Mouse (Mus musculus) forelimb bud, embryonic 11.5 days (tissue): ENCODE measurements around the gene Tcf7.
"Not testable (repeated sequence)": the region's sequence is repeated elsewhere in the genome, so short reads cannot be mapped to it uniquely, and the experiment has no call there.

Source experiments
- DNase-seq: peaks from one replicate; pipeline ENCODE4 v3.0.0-alpha.2; 2012; ENCODE audit warnings: low read depth, low spot score

Tcf7 gene

DNA sequence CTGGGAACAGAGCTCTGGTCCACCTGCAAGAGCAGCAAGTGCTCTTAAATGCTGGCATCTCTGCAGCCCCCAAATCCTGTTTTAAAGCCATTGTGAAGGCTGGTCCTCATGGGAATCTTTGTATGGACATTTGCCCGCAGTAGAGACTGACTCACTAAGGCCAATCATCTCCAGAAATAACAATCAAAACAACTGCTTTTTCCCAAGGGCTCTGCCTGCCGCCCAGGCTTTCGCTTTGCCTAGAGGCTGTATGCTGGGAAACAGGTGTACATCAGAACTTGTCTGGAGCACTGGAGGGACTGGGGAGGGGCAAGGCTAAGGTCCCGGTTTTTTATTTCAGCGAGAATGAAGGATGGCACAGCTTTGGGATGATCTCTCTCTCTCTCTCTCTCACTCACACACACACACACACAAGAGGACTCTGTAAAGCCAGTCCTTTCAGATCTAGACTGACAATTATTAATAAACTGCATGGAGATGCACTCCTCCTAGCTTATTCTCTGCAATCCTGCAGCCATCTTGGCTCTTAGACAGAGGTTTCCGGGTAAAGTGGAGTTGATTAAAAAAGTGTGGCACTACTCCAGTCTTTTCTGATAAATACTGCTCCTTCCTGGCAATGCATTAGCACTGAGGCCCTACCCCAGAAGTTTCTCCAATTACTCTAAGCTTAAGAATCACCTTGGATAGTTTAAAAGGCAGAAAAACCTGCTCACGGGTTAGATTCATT, 53.9 kb downstream of the Tcf7 start:
- no peak for DNase-seq

DNA sequence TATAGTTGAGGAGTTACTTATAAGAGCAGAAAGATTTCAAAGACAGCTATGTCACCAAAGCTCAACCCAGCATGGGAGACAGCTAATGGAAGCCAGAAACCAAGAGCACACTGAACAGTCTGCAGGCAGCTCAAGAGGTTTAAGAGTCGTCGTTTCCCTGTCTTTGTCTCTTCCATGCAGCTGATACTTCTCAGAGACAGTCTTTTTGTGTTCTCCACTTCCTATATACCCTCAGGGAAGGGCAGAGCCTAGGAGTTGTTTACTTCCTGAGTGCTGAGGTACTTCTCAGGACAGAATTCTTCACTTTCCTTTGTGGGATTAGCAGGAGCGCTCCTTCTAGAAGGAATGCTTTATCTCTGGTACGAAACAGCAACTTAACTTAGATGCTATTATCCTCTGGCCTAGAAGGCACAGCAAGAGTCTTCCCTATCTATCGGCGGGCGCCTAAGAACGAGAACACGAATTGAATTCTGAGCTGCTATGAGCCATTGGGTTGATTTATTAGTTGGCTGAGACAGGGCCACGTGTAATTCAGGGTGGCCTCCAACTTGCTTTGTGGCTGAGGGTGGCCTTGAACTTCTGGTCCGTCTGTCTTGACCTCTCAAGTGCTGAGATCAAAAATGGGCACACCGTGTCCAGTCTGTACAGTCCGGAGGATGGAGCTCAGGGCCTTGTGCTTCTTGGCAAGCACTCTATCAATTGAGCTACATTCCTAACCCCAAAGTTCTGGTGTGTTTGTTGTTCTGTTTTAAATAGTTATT, 55.2 kb downstream of the Tcf7 start:
- DNase-seq, result no peak

DNA sequence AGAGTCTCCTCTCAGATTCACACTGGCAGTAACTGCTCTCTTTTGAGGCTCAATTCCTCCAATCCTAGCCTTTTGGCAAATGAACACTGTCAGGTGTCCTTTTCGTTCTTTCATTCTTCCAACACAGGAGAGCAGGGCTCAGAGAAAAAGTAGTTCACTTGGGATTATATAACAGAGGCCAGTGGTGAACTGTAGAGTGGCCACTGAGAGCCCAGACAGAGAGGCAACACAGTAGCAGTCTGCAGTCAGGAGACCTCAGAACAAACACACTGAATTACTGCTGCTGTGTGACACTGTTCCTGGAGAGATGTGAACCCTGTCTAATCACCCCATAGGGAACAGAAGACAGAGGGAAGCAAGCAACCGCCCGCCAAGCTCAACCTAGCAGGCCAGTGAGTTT, 55.8 kb downstream of the Tcf7 start:
- DNase-seq, result no peak

DNA sequence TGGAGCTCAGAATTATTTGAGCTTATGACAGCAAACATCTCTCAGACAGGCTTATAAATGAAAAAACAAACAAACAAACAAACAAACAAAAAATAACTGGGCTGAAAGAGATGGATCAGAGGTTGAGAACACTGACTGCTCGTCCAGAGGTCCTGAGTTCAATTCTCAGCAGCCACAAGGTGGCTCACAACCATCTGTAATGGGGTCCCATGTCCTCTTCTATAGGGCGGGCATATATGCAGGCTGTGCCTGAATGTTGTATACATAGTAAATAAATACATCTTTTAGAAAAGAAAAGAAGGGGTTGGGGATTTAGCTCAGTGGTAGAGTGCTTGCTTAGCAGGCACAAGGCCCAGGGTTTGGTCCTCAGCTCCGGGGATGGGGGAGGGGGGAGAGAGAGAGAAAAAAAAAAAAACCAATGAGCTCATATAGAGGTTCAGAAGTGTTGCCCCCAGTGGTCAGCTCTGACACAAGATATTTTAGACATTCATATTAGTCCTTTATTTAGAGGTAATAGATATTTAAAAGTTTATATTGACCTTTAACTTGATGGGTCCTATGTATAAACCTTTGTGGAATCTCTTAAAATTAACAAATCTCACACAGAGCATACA, 56.7 kb downstream of the Tcf7 start:
- DNase-seq, result no peak

DNA sequence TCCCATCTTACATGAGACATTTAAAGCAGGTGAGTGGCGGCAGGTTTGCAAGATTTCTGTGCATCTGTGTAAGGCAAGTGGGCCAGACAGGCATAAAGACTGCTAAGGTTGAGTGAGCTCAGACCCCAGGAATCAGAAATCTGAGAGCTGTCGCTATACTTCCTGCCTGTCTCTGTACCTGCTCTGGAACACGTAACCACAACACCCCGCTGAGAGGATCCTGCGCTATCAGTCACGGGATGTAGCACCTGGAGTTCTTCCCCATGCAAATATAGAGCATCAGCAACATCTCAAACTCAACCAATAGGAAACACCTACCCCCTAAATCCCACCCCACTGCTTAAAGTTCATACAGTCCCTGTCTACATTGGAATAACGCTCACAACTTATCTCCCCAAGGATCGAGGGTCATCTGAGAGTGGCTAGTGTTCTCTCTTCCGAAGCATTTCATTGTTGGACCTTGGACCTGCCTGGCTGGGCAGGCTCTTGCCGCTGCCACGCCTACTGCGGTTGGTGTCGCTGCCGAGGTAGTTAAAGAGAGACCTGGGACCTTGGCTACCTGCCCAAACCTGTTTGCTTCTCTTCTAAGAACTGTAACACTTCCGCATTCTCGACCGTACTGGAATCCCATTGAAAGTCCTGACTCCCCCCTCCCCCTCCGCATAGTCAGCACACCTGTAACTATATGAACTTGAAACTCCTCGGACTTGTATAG, 58.7 kb downstream of the Tcf7 start:
- peak; percentile 54 for DNase-seq

DNA sequence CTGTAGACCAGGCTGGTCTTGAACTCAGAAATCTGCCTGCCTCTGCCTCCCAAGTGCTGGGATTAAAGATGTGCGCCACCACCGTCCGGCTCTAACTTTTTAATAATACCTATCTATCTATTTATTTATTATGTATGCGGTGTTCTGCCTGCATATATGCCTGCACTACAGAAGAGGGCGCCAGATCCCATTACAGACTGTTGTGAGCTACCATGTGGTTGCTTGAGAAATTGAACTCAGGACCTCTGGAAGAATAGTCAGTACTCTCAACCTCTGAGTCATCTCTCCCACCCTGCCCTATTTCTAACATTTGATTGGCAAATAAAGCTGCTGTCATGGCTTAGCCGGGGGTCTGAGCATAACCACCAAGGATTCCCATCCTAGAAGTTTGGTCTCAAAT, 59.9 kb downstream of the Tcf7 start:
- no peak for DNase-seq

DNA sequence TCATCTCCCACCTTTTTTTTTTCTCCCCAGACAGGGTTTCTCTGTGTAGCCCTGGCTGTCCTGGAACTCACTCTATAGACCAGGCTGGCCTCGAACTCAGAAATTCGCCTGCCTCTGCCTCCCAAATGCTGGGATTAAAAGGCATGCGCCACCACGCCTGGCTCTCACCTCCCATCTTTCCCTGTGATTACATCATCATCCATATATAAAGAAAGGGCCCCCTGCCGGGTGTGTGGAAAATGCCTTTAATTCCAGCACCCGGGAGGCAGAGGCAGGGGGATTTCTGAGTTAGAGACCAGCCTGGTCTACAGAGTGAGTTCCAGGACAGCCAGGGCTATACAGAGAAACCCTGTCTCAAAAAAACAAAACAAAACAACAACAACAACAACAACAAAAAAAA, 60.9 kb downstream of the Tcf7 start:
- not testable (repeated sequence) for DNase-seq

DNA sequence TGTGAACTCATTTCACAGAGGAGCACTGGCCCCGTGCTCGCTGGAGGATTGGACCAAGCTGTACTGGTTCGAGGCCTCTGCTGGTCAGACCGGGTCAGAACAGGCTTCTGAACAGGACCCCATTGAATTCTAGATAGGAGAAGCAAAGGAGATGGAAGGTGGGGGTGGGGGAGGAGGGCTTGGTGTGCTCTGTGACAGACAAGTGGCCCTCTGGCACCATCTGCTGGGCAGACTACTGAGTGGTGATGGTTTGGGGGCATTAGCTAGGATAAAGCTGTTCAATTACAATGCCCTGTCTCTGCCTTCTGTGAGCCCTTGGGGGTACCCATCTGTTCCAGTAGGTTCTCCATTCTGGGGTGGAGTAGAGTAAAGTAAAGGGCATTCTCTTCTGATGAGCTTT, 62.5 kb downstream of the Tcf7 start:
- peak; percentile 66 for DNase-seq

DNA sequence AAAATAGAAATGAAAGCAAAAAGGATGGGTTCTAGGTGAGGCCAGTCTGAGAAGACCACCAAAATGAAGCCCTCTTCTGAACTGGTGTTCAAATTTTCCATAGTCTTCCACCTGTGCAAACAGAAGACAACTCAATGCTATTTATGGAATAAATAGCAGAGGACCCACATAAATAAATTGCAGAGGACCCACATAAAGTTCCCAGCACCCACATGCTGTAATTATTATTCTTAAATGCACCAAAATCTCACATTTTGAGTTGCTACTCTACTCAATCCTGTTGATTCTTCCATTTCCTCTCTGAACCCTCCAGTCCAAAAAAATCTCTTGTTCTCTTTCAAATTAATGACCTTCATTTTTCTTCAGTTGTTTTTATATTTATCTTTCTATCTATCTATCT, 68.9 kb downstream of the Tcf7 start, which contains the start of gene Olfr1371:
TSS of gene Olfr1371 (minus strand) at position 101 of the 400 bp plus-strand sequence.
- DNase-seq, result no peak
